Mouse (Mus musculus): ENCODE results near the gene Phrf1. TPM values are rescaled to one million over a fixed set of nuclear protein-coding genes. Genes with fewer than 3 reads are reported as not detected.

Gene Phrf1
- polyA plus RNA-seq, 1 experiment from 2014 or later: 59.5 TPM

GRCm38 (mm10) chr7:141304537-141304936 lies 76.0 kb downstream of the Phrf1 start:
- no peaks in the 10 kb centered on the region for H3K27me3 ChIP-seq (ENCODE audit: control insufficient read depth, insufficient read depth, low read length)
- no peak overlapping the region for H3K4me2 ChIP-seq (ENCODE audit: low read depth, low read length)
- WGBS: 94% methylated on average over 4 of the region's 4 CpGs
- H3K36me3 ChIP-seq (ENCODE audit: control insufficient read depth, insufficient read depth, low read length): peaks cover 71% of the 10 kb centered on the region
- no peak overlapping the region for H3K9ac ChIP-seq (replicated peaks; ENCODE audit: low read depth, low read length)
- H3K4me1 ChIP-seq (ENCODE audit: control insufficient read depth, insufficient read depth, low read length): no peaks in the 10 kb centered on the region
- H3K4me3 ChIP-seq (ENCODE audit: low read depth, low read length): no peak overlapping the region
- H3K9me3 ChIP-seq (ENCODE audit: control insufficient read depth, low read length): no peaks in the 10 kb centered on the region
- ATAC-seq (ENCODE audit: low read depth): no peak
- H3K27ac ChIP-seq (ENCODE audit: low read depth, low read length): no peak overlapping the region

MicroRNAs encoded within 50 kb of the gene (microRNA counts, 519-probe panel; counts per million panel counts)
- 3,922 counts per million, percentile 41 among the panel's probes with 10 or more counts for microRNA mmu-miR-210

Small RNA genes within 50 kb of the gene (microRNA-seq; reads per million reads assigned to microRNA genes)
- 222 reads per million, percentile 57 among the genes with 10 or more reads in this experiment for gene Mir210

Other genes starting within 250 kb of the Phrf1 start
- 19.3 and 34.1 TPM in 2 replicates for gene Ifitm3, start 218.0 kb upstream of the Phrf1 start, polyA plus RNA-seq (2014; fragmentation: Nextera tagmentation; extraction: Ambion mirVana)
- 0.58 and 0.88 TPM in 2 replicates for gene Ifitm6, start 210.9 kb upstream of the Phrf1 start, polyA plus RNA-seq (2014; fragmentation: Nextera tagmentation; extraction: Ambion mirVana)
- not detected in 2 replicates for gene Gm17387, start 199.7 kb upstream of the Phrf1 start, polyA plus RNA-seq (2014; fragmentation: Nextera tagmentation; extraction: Ambion mirVana)
- 34.8 and 36.6 TPM in 2 replicates for gene B4galnt4, start 167.7 kb upstream of the Phrf1 start, polyA plus RNA-seq (2014; fragmentation: Nextera tagmentation; extraction: Ambion mirVana)
- gene Pkp3, start 150.6 kb upstream of the Phrf1 start, polyA plus RNA-seq (2014; fragmentation: Nextera tagmentation; extraction: Ambion mirVana): not detected in 2 replicates
- 1.2 and 2.2 TPM in 2 replicates for gene Sigirr, start 128.2 kb upstream of the Phrf1 start, polyA plus RNA-seq (2014; fragmentation: Nextera tagmentation; extraction: Ambion mirVana)
- 0.14 and 0.63 TPM in 2 replicates for gene Ano9, start 111.0 kb upstream of the Phrf1 start, polyA plus RNA-seq (2014; fragmentation: Nextera tagmentation; extraction: Ambion mirVana)
- gene Ptdss2, start 106.4 kb upstream of the Phrf1 start, polyA plus RNA-seq (2014; fragmentation: Nextera tagmentation; extraction: Ambion mirVana): 71.7 and 80.8 TPM in 2 replicates
- 45.3 and 54.3 TPM in 2 replicates for gene Rnh1, start 55.9 kb upstream of the Phrf1 start, polyA plus RNA-seq (2014; fragmentation: Nextera tagmentation; extraction: Ambion mirVana)
- gene Hras, start 34.8 kb upstream of the Phrf1 start, polyA plus RNA-seq (2014; fragmentation: Nextera tagmentation; extraction: Ambion mirVana): 152 and 166 TPM in 2 replicates
- 4.4 and 6.7 TPM in 2 replicates for gene Lrrc56, start 34.6 kb upstream of the Phrf1 start, polyA plus RNA-seq (2014; fragmentation: Nextera tagmentation; extraction: Ambion mirVana)
- 0.21 and 0.45 TPM in 2 replicates for gene Lmntd2, start 14.7 kb upstream of the Phrf1 start, polyA plus RNA-seq (2014; fragmentation: Nextera tagmentation; extraction: Ambion mirVana)
- 24.8 and 25.3 TPM in 2 replicates for gene Rassf7, start 12.9 kb upstream of the Phrf1 start, polyA plus RNA-seq (2014; fragmentation: Nextera tagmentation; extraction: Ambion mirVana)
- gene Irf7, start 37.7 kb downstream of the Phrf1 start, polyA plus RNA-seq (2014; fragmentation: Nextera tagmentation; extraction: Ambion mirVana): 0.57 and 0.66 TPM in 2 replicates
- not detected in 2 replicates for gene Cdhr5, start 48.0 kb downstream of the Phrf1 start, polyA plus RNA-seq (2014; fragmentation: Nextera tagmentation; extraction: Ambion mirVana)
- 3.9 and 4.2 TPM in 2 replicates for gene Sct, start 50.3 kb downstream of the Phrf1 start, polyA plus RNA-seq (2014; fragmentation: Nextera tagmentation; extraction: Ambion mirVana)
- gene Drd4, start 63.2 kb downstream of the Phrf1 start, polyA plus RNA-seq (2014; fragmentation: Nextera tagmentation; extraction: Ambion mirVana): 0.73 and 0.90 TPM in 2 replicates
- gene Deaf1, start 98.9 kb downstream of the Phrf1 start, polyA plus RNA-seq (2014; fragmentation: Nextera tagmentation; extraction: Ambion mirVana): 186 and 228 TPM in 2 replicates
- gene Tmem80, start 99.0 kb downstream of the Phrf1 start, polyA plus RNA-seq (2014; fragmentation: Nextera tagmentation; extraction: Ambion mirVana): 36.7 and 40.2 TPM in 2 replicates
- 0.33 and 0.51 TPM in 2 replicates for gene Eps8l2, start 110.1 kb downstream of the Phrf1 start, polyA plus RNA-seq (2014; fragmentation: Nextera tagmentation; extraction: Ambion mirVana)
- 265 and 311 TPM in 2 replicates for gene Taldo1, start 163.4 kb downstream of the Phrf1 start, polyA plus RNA-seq (2014; fragmentation: Nextera tagmentation; extraction: Ambion mirVana)
- gene Gatd1, start 185.4 kb downstream of the Phrf1 start, polyA plus RNA-seq (2014; fragmentation: Nextera tagmentation; extraction: Ambion mirVana): 42.7 and 44.8 TPM in 2 replicates
- gene Cend1, start 200.7 kb downstream of the Phrf1 start, polyA plus RNA-seq (2014; fragmentation: Nextera tagmentation; extraction: Ambion mirVana): 51.6 and 70.7 TPM in 2 replicates
- gene Slc25a22, start 209.1 kb downstream of the Phrf1 start, polyA plus RNA-seq (2014; fragmentation: Nextera tagmentation; extraction: Ambion mirVana): 66.9 and 80.4 TPM in 2 replicates
- gene Pidd1, start 215.2 kb downstream of the Phrf1 start, polyA plus RNA-seq (2014; fragmentation: Nextera tagmentation; extraction: Ambion mirVana): 2.0 and 2.5 TPM in 2 replicates
- 654 and 691 TPM in 2 replicates for gene Rplp2, start 218.6 kb downstream of the Phrf1 start, polyA plus RNA-seq (2014; fragmentation: Nextera tagmentation; extraction: Ambion mirVana)
- 14.0 and 14.7 TPM in 2 replicates for gene Pnpla2, start 226.4 kb downstream of the Phrf1 start, polyA plus RNA-seq (2014; fragmentation: Nextera tagmentation; extraction: Ambion mirVana)
- gene Cracr2b, start 232.3 kb downstream of the Phrf1 start, polyA plus RNA-seq (2014; fragmentation: Nextera tagmentation; extraction: Ambion mirVana): 3.6 and 6.6 TPM in 2 replicates
- gene Cd151, start 238.6 kb downstream of the Phrf1 start, polyA plus RNA-seq (2014; fragmentation: Nextera tagmentation; extraction: Ambion mirVana): 43.3 and 49.6 TPM in 2 replicates
- 74.0 and 87.3 TPM in 2 replicates for gene Polr2l, start 246.3 kb downstream of the Phrf1 start, polyA plus RNA-seq (2014; fragmentation: Nextera tagmentation; extraction: Ambion mirVana)
- gene Tspan4, start 246.5 kb downstream of the Phrf1 start, polyA plus RNA-seq (2014; fragmentation: Nextera tagmentation; extraction: Ambion mirVana): 55.7 and 63.3 TPM in 2 replicates

Measured in neural tube, embryonic 14.5 days (tissue).